Mouse (Mus musculus) spleen, adult 12 weeks (tissue): ENCODE results near the gene Plekho1.
"Not testable (repeated sequence)": the region's sequence is repeated elsewhere in the genome, so short reads cannot be mapped to it uniquely, and the experiment has no call there.

Experiments
- DNase-seq: peaks from one replicate; pipeline ENCODE4 v3.0.0; 2022; ENCODE audit warnings: low spot score

Plekho1 gene

DNA sequence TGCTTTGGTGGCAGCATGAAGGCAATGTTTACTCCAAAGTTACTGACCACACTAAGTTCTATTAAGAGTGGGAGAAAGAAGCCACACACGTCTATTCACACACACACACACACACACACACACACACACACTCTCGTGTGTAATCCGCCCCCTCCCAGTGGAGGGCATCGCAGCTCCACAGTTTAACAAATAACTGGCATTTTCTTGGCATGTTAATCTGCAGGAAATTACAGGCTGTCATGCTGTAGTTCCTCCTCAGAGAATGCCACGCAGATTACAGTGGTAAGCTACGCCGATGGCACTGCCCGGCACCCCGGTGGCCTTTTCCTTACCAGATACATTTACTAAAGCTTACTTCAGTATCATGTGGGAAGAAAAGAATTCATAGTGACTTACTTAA lies 17.5 kb downstream of the Plekho1 start:
- DNase-seq, result no peak

DNA sequence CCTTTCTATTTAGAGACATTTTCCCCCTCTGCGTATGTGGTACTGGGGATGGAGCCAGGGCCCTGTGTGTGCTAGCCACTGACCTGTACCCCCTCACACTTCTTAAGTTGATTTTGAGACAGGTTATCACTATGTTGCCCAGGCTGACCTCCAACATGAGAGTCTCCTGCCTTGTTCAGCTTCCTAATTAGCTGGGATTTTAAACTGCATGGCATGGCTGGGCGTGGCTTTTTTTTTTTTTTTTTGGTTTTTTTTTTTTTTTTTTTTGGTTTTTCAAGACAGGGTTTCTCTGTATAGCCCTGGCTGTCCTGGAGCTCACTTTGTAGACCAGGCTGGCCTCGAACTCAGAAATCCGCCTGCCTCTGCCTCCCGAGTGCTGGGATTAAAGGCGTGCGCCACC lies 18.2 kb downstream of the Plekho1 start:
- not testable (repeated sequence) for DNase-seq

DNA sequence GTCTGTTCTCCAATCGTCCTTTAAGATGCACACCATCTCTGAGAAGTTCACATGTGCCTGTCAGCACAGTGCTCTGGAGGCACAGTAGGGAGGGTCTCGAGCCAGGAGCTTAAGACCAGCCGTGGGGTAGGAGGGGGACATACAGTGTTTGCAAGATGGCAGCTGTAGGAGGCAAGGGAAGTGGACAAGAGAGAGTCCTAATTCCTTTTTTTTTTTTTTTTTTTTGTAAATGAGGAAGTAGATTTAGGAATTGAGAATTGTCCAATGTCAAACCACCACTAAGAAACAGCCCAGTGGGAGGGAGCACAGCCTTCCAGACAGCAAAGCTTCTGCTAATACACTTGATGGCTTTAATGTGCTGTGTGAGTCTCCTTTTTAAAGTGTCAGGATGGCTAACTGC lies 18.7 kb downstream of the Plekho1 start:
- DNase-seq, result no peak

DNA sequence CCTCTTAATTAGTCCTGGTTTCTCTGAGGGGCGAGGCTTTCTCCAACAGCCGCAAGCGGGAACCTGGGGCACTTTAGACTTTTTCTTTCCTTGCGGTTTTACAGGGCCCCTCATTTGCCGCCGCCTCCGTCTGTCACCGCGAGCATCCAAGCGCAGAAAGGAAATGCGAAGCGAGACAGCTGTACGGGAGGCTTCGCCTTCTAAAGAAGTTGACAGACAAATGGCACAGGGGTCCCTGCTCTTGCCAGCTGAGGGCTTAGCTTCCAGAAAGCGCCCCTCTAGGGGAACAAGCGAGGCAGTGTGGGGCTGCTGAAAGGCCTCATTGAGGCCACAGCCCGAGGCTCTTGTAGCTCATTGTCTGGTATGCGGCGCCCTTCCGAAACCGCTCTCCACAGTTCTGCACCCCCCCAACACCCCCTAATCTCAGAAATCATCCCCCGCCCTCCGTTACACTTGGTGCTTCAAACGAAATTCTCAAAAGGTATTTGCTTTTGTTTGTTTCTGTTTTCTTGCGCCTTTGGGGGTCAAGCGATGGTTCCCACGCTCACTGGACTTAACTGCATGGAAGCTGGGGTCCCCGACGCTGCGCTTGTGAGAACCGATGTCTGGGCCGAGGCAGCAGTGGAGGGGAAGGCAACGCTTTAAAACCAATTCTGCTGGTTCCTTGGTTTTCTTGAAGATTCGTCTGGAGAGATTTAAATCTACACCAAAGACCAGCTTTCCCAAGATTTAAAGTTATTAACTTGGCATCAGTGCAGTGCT lies 22.7 kb downstream of the Plekho1 start:
- DNase-seq, result no peak

DNA sequence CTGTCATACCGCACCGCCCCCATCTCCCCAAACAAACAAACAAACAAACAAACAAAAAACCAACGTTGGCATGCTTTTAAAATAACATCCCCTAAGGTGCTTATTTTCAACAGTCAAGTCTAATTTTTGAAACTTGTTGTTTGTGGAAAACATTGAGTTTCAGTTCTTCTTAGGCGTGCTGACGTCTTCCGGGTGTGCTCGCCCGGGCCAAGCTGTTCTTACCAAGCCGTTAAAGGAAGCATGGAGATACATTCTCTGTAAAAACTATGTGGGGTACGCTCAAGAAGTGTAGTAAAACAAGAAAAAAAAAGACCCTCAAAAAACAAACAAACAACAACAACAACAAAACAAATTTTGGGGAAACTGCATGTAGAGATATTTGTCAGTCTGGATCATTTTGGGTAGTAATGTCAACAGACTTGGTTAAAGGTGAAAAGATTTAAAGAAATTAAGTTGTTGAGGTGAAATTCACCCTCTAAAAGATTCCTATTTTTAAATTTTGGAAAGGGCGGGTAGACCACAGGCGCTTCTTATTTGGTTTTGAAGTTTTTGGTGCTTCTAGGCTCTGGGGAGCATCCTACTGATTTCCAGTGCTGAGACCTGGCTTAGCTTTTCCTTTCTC lies 23.4 kb downstream of the Plekho1 start:
- DNase-seq, result no peak

DNA sequence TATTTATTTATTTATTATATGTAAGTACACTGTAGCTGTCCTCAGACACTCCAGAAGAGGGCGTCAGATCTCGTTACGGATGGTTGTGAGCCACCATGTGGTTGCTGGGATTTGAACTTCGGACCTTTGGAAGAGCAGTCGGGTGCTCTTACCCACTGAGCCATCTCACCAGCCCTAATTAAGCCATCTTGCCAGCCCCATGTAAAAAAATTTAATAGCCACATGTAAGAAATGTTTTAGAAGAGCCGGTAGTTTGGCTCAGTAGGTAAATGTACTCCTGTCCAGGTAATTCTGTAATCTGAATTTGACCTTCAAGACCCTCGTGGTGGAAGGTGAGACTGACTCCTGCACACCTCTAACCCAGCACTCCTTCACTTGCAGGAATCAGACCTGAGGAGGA lies 25.1 kb downstream of the Plekho1 start:
- not testable (repeated sequence) for DNase-seq

DNA sequence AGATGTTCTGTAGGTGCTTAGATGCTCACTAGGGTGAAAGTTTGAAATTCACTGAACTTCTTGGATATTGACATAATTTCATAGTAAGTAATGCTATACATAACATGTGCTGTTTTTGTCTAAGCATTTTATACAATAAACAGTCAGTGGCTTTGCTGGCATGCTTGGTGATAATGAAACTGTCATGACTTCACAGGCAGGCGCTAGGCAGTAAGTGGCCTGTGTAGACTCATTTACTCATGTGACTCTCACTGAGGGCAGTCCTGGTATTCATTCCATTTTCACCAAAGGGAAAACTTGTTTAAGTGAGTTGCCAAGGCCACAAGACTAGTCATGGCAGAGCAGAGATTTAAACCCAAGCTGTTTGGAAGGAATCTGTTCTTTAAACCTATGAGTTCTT lies 26.5 kb downstream of the Plekho1 start:
- DNase-seq, result no peak

DNA sequence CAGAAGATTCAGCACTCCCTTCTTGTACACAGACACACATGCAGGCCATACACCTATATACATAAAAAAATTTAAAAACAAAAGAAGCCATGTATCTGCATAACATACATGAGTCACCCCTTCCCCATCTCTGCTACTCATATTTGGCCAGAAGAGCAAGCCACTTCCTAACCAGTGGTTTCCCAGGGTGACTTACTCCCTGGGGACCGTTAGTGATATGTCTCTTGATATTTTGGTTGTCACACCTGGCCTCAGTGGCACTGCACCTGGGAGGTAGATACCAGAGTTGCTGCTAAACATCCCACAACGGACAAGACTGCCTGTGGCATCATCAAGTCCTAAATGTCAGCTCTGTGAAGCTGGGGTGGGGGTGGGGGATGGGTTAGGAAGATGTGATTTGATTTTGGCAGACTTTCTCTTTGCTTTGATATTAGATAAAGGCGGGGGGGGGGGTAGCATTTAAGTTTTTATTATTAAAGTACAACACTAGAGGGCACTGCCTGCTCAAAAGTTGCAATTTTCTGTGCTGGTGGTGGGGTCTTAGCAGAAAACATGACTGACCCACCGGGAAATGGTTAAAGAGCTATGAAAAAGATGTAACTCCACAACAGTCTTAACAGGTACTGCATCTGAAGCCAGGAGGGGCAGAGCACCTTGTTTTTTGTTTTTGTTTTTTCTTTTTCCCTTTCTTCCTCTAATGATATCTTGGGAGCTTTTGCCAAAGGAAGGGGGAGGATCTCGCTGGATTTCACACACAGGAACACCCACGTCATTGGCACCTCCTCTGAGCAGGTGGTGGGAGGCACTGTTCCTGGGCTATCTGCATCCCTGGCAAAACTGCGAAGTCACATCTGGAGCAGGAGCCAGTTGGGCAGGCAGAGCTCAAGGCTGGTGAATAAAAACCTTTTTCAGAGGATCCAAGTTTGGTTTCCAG lies 30.0 kb downstream of the Plekho1 start:
- DNase-seq, result no peak

DNA sequence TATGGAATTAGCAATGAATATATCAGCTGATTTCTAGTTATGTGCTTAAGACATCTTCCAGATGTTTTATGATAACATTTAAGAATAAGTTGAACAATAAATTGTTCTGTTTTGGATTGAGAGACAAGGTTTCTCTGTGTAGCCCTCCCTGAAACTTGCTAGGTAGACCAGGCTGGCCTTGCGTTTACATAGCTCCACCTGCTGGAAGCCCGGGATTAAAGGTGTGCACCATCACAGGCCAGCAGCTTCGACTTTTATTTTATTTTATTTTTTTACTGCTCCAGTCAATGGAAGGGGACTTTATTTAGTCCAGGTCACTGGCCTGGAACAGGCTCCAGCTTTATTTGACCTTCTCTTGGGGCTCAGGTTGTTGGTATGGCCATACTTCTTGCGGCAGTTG lies 32.1 kb downstream of the Plekho1 start:
- DNase-seq, result no peak

DNA sequence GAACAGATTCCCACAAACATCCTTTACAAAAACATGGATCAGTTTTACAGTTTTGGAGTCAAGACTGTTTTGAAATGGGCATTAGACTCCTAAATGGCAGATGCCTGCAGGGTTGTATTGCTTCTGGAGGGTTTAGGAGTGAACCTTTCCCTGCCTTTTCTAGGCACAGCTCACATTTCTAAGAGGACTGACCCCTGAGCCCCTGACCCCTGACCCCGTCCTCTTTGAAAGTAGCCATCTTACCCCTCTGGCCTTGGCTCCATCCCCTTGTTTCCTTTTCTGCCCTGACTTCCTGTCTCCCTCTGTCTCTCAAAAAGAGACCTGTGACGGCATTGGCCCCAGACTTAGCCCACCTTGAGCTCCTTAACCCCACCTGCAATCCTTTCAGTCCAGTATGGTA lies 32.6 kb downstream of the Plekho1 start:
- DNase-seq, result no peak

DNA sequence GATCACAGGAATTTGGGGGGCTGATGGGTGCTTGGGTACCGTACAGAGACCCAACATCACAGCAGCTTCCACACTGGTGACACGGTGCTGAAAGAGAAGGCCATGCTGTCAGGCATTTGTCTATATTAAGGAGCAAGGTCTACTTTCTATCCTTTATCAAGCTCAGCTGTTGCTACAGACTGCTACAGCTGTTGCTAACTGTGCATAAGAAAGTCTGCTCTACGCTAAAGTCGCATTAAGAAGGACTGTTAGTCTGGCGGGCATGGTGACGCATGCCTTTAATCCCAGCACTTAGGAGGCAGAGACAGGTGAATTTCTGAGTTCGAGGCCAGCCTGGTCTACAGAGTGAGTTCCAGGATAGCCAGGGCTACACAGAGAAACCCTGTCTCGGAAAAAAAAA lies 33.6 kb downstream of the Plekho1 start:
- not testable (repeated sequence) for DNase-seq

DNA sequence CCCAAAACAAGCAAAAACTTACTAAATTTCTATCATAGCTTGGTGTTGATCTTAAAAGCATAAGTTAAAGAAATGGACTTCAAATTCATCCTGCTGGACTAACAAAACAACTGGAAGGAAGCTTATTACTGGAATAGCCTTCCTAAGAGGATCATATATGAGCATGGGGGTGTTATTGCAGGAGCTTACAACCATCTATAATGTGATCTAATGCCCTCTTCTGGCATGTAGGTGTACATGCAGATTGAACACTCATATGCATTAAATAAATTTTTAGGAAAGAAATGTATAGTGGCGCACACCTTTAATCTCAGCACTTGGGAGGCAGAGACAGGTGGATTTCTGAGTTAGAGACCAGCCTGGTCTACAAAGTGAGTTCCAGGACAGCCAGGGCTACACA lies 36.0 kb downstream of the Plekho1 start:
- DNase-seq, result no peak

DNA sequence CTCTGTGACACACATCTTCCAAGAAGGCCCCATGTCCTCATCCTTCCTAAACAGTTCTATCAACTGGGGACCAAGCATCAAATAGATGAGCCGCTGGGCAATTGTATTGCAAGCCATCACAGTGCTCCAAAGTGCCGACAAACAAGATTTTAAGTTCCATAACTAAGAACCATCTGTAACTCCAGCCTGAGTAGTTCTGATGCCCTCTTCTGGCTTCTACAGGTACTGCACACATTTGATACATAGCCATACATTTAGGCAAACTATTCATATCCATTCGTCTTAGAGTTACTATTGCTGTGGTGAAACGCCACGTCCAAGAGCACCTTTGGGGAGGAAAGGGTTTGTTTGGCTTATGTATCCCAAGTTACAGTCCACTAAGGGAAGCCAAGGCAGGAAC lies 36.7 kb downstream of the Plekho1 start:
- DNase-seq, result no peak

DNA sequence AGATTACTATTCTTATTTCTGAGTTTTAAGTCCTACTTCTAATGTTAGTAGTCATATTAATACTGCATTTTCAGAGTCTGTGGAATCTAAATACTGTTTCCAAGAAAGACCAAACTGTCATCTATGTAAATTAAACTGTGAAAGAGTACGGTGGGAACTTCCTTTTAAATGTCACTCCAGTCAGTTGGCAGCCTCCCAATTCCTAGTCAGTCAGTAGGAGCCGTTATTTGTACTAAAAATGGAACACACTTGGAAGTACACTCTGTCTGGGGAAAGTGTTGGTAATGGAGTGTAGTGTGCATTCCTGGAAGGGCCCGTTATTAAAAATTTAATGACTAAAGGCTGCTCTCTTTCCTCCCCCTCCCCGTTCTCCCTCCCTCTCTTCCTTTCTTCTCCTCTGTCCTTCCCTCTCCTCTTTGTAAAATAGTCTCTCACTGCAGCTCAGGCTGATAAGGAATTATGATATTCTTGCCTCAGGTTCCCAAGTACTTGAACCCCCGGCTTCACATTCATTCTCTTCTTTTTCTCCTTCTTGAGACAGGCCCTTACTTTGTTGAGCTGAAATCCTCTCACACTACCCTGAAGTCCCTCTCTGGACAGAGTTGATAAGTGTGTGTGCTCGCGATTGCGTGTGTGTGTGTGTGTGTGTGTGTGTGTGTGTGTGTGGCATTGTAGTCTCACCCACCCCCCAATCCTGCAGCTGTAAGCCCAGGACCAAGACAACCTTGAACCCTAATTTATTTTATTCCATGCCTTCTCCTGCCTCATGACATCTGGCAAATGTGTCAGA lies 38.2 kb downstream of the Plekho1 start:
- no peak for DNase-seq

DNA sequence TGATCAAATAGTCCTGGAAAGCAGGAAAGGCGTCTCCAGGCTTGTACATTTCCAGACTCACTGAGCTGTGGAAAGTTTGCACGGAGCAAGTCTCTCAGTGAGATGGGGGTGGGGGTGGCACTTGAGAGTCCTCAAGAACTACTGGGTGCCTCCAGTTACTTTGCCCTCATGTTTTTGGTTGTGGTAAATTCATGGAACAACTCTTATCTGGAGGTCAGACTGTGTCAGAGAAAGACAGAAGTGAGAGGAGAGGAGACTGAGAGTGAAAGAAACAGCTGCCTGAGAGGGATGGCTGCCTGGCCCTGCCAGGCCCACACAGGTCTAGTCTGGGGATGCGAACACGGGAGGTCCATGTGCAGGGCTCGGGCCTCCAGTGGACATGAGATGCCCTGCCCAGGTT lies 40.5 kb downstream of the Plekho1 start:
- DNase-seq, result no peak

DNA sequence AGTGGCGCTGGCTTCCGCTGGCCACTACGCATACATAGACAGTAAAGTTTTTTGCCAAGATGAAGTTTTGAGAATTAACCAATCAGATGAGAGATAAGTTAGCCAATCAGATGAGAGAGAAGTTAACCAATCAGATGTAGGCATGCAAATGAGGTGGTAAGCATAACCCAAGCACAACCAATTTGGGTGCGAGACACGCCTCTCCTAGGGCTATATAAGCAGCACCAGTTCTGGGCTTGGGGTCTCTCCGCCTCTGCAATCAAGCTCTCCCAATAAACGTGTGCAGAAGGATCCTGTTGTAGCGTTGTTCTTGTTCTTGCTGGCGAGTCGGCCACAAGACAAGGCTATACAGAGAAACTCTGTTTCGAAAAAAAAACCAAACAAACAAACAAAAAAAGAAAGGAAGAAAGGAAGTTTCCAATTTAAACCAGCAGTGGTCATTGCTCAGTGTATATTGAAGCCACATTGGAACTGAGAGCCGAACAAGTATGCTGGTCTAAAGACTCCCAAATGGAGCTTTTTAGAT lies 41.1 kb downstream of the Plekho1 start:
- DNase-seq, result not testable (repeated sequence)

DNA sequence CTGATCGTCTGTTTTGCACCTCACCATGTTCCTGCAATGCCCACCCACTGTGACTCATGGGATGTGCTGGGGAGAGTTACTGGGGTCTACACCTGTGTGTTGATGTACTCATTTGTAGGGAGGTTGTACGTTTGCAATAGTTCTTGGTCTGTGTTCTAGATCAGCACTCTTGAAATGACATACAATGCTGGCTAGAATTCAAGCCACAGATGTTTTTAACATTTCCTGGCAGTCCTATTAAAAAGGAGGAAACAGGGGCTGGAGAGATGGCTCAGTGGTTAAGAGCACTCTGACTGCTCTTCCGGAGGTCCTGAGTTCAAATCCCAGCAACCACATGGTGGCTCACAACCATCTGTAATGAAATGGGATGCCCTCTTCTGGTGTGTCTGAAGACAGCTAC lies 42.3 kb downstream of the Plekho1 start:
- DNase-seq, result no peak

DNA sequence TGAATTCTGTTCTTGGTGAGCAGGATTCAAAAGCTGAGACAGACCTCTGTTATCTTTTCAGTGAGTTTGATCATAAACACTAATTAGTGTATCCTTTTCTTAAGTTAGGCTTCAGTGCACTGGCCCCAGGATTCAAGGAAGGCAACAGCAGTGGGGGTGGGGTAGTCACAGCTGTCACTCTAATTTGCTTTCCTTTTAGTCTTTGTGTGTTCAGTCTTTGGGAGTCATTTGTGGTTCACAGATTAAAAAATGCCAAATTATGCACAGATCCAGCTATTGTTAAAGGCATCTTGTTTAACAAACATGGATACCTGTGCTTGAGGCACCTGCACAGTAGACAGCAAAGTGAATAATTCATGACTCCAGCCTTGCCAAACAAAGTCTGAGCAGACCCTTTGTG lies 42.8 kb downstream of the Plekho1 start:
- DNase-seq, result no peak

DNA sequence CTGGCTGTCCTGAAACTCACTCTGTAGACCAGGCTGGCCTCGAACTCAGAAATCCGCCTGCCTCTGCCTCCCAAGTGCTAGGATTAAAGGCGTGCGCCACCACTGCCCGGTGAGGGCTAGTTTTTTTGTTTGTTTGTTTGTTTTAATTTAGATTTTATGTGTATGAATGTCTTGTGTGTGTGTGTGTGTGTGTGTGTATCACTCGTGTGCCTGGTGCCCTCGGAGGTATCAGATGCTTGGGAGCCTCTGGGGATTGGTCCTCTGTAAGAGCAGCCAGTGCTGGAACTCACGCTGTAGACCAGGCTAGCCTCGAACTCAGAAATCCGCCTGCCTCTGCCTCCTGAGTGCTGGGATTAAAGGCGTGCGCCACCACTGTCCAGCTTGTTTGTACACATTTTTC lies 44.2 kb downstream of the Plekho1 start:
- not testable (repeated sequence) for DNase-seq

DNA sequence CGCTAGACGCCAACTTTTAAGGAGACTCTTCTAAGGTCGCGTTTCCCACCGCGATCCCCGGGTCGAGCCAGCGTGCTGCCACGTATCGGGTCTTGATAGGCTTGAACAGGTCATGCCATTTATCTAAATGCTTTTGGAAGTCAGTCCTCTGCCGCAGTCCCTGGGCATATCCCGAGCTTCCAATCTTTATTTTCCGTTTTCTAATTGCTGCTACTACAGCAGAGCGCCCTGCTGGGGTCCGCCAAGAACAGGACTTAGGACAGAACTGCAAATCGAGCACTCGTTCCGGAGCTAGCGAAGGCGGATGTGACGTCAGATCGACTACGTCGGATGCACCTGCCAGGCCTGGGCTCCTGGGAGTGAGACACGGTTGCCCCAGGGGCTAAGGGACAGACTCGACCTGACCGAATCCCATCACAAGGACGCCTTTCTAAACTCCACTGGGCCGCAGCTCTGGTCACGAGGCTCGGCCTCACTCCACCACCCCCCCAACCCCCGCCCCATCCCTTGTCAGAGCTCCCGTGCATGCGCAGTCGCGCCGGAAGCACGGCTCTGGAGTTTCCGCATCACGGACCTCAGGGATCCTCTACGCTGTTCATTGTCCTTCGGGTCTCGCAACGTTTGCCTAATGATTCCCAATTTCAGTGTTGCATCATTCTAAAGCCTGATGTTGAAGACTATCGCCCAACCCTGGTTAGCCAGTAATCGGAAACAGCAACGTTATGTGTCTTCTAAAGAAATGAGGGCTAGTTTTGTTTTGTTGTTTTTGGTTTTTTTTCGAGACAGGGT lies 44.8 kb downstream of the Plekho1 start:
- peak; percentile 84 for DNase-seq

DNA sequence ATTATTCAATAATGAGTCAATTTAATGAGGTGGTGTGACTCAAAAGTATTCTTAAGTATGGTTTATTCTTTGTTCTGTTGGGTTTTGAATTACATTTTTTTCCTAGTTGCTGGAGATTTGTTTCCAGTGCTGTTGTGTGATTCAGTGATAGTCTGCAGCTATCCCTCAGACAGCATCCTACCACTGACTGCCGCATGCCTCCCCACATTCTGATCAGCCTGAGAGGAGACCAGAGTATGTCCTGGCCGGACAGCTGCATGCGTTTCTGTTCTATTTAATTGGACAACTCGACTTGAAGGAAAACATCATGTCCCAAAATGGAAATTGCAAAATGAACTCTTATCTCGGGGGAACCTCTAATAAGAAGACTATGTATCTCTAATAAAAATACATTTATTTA lies 47.5 kb downstream of the Plekho1 start:
- DNase-seq, result no peak
